Mouse (Mus musculus): ENCODE measurements at regions not wholly inside any gene's neighbourhood (a gene's known extent, or its start where the extent isn't known, plus 50 kb on each side); places are given as distances from the start of the nearest gene placed in this dataset.

GRCm38 (mm10) chr17:83096451-83096850 lies 118.6 kb upstream of the Pkdcc start:
- TF ChIP-seq CTCF (IDR thresholded peaks at IDR 0.05; ENCODE audit: low read depth, low read length) (no peak), POLR2AphosphoS5 (IDR thresholded peaks at IDR 0.05; ENCODE audit: insufficient replicate concordance, low read depth, low read length) (no peak), GATA2 (IDR thresholded peaks at IDR 0.05; ENCODE audit: borderline replicate concordance, low read depth, low read length) (no peak), TAL1 (conservative IDR thresholded peaks at IDR 0.05; ENCODE audit: low read depth, low read length) (no peak), GATA1 (IDR thresholded peaks at IDR 0.05; ENCODE audit: borderline replicate concordance, low read length) (no peak)
- peaks cover 78% of the 10 kb centered on the region for H3K9me3 ChIP-seq (replicated peaks)
- ATAC-seq (ENCODE audit: extremely low read depth, insufficient number of reproducible peaks, low FRiP score, poor library complexity, severe bottlenecking) (no peak), DNase-seq (ENCODE audit: low spot score) (no peak)
- H3K4me1 ChIP-seq (ENCODE audit: insufficient read depth, low read depth, low read length): no peaks in the 10 kb centered on the region
- H3K36me3 ChIP-seq (replicated peaks): no peaks in the 10 kb centered on the region
- H3K27me3 ChIP-seq (ENCODE audit: insufficient read depth, low read length): peaks cover 2% of the 10 kb centered on the region; the same call in 1 of the 2 replicates
- no peak overlapping the region for H3K4me3 ChIP-seq (ENCODE audit: low read depth, low read length)

- H3K27me3 ChIP-seq (ENCODE audit: insufficient read depth, low read length): peaks cover 2% of the 10 kb centered on the region; the same call in 1 of the 2 replicates
- DNase-seq (ENCODE audit: low spot score) (no peak), ATAC-seq (ENCODE audit: extremely low read depth, insufficient number of reproducible peaks, low FRiP score, poor library complexity, severe bottlenecking) (no peak)
- no peaks in the 10 kb centered on the region for H3K36me3 ChIP-seq (replicated peaks)
- no peaks in the 10 kb centered on the region for H3K4me1 ChIP-seq (ENCODE audit: insufficient read depth, low read depth, low read length)
- peaks cover 83% of the 10 kb centered on the region for H3K9me3 ChIP-seq (replicated peaks)
- no peak for TF ChIP-seq GATA2 (IDR thresholded peaks at IDR 0.05; ENCODE audit: borderline replicate concordance, low read depth, low read length)
- TF ChIP-seq POLR2AphosphoS5 (IDR thresholded peaks at IDR 0.05; ENCODE audit: insufficient replicate concordance, low read depth, low read length): no peak
- no peak for TF ChIP-seq TAL1 (conservative IDR thresholded peaks at IDR 0.05; ENCODE audit: low read depth, low read length)
- no peak for TF ChIP-seq GATA1 (IDR thresholded peaks at IDR 0.05; ENCODE audit: borderline replicate concordance, low read length)
- no peak for TF ChIP-seq CTCF (IDR thresholded peaks at IDR 0.05; ENCODE audit: low read depth, low read length)
- no peak overlapping the region for H3K4me3 ChIP-seq (ENCODE audit: low read depth, low read length)
Measured at GRCm38 (mm10) chr17:83097998-83098397, 117.1 kb upstream of the Pkdcc start.

GRCm38 (mm10) chr17:83098679-83099413 lies 116.2 kb upstream of the Pkdcc start:
- Histone ChIP-seq H3K36me3 (replicated peaks) (no peaks in the 10 kb centered on the region), H3K9me3 (replicated peaks) (peaks cover 87% of the 10 kb centered on the region), H3K4me1 (ENCODE audit: insufficient read depth, low read depth, low read length) (no peaks in the 10 kb centered on the region), H3K4me3 (ENCODE audit: low read depth, low read length) (no peak overlapping the region), H3K27me3 (ENCODE audit: insufficient read depth, low read length) (peaks cover 2% of the 10 kb centered on the region; the same call in 1 of the 2 replicates)
- ATAC-seq (ENCODE audit: extremely low read depth, insufficient number of reproducible peaks, low FRiP score, poor library complexity, severe bottlenecking): no peak
- no peak for TF ChIP-seq TAL1 (conservative IDR thresholded peaks at IDR 0.05; ENCODE audit: low read depth, low read length)
- TF ChIP-seq POLR2AphosphoS5 (IDR thresholded peaks at IDR 0.05; ENCODE audit: insufficient replicate concordance, low read depth, low read length): no peak
- no peak for TF ChIP-seq GATA1 (IDR thresholded peaks at IDR 0.05; ENCODE audit: borderline replicate concordance, low read length)
- TF ChIP-seq CTCF (IDR thresholded peaks at IDR 0.05; ENCODE audit: low read depth, low read length): no peak
- TF ChIP-seq GATA2 (IDR thresholded peaks at IDR 0.05; ENCODE audit: borderline replicate concordance, low read depth, low read length): no peak
- no peak for DNase-seq (ENCODE audit: low spot score)

- no peak overlapping the region for H3K4me3 ChIP-seq (ENCODE audit: low read depth, low read length)
- H3K4me1 ChIP-seq (ENCODE audit: insufficient read depth, low read depth, low read length): no peaks in the 10 kb centered on the region
- H3K36me3 ChIP-seq (replicated peaks): no peaks in the 10 kb centered on the region
- H3K27me3 ChIP-seq (ENCODE audit: insufficient read depth, low read length): no peaks in the 10 kb centered on the region
- H3K9me3 ChIP-seq (replicated peaks): peaks cover 71% of the 10 kb centered on the region
- no peak for ATAC-seq (ENCODE audit: extremely low read depth, insufficient number of reproducible peaks, low FRiP score, poor library complexity, severe bottlenecking)
- TF ChIP-seq GATA2 (IDR thresholded peaks at IDR 0.05; ENCODE audit: borderline replicate concordance, low read depth, low read length): no peak
- no peak for TF ChIP-seq TAL1 (conservative IDR thresholded peaks at IDR 0.05; ENCODE audit: low read depth, low read length)
- no peak for TF ChIP-seq POLR2AphosphoS5 (IDR thresholded peaks at IDR 0.05; ENCODE audit: insufficient replicate concordance, low read depth, low read length)
- no peak for DNase-seq (ENCODE audit: low spot score)
Measured at GRCm38 (mm10) chr17:83101035-83101434, 114.1 kb upstream of the Pkdcc start.

- ATAC-seq (ENCODE audit: extremely low read depth, insufficient number of reproducible peaks, low FRiP score, poor library complexity, severe bottlenecking): no peak
- Histone ChIP-seq H3K27me3 (ENCODE audit: insufficient read depth, low read length) (no peaks in the 10 kb centered on the region), H3K9me3 (replicated peaks) (peaks cover 67% of the 10 kb centered on the region), H3K4me1 (ENCODE audit: insufficient read depth, low read depth, low read length) (no peaks in the 10 kb centered on the region), H3K36me3 (replicated peaks) (no peaks in the 10 kb centered on the region), H3K4me3 (ENCODE audit: low read depth, low read length) (no peak overlapping the region)
- TF ChIP-seq GATA2 (IDR thresholded peaks at IDR 0.05; ENCODE audit: borderline replicate concordance, low read depth, low read length) (no peak), TAL1 (conservative IDR thresholded peaks at IDR 0.05; ENCODE audit: low read depth, low read length) (no peak), CTCF (IDR thresholded peaks at IDR 0.05; ENCODE audit: low read depth, low read length) (no peak), GATA1 (IDR thresholded peaks at IDR 0.05; ENCODE audit: borderline replicate concordance, low read length) (no peak), POLR2AphosphoS5 (IDR thresholded peaks at IDR 0.05; ENCODE audit: insufficient replicate concordance, low read depth, low read length) (no peak)
- no peak for DNase-seq (ENCODE audit: low spot score)
Measured at GRCm38 (mm10) chr17:83101756-83102155, 113.3 kb upstream of the Pkdcc start.

- TF ChIP-seq TAL1 (conservative IDR thresholded peaks at IDR 0.05; ENCODE audit: low read depth, low read length): no peak
- no peak for TF ChIP-seq CTCF (IDR thresholded peaks at IDR 0.05; ENCODE audit: low read depth, low read length)
- no peak for TF ChIP-seq POLR2AphosphoS5 (IDR thresholded peaks at IDR 0.05; ENCODE audit: insufficient replicate concordance, low read depth, low read length)
- no peak for TF ChIP-seq GATA1 (IDR thresholded peaks at IDR 0.05; ENCODE audit: borderline replicate concordance, low read length)
- no peak for TF ChIP-seq GATA2 (IDR thresholded peaks at IDR 0.05; ENCODE audit: borderline replicate concordance, low read depth, low read length)
- H3K27me3 ChIP-seq (ENCODE audit: insufficient read depth, low read length): no peaks in the 10 kb centered on the region
- no peaks in the 10 kb centered on the region for H3K36me3 ChIP-seq (replicated peaks)
- ATAC-seq (ENCODE audit: extremely low read depth, insufficient number of reproducible peaks, low FRiP score, poor library complexity, severe bottlenecking) (no peak), DNase-seq (ENCODE audit: low spot score) (no peak)
- H3K4me3 ChIP-seq (ENCODE audit: low read depth, low read length): no peak overlapping the region
- H3K4me1 ChIP-seq (ENCODE audit: insufficient read depth, low read depth, low read length): no peaks in the 10 kb centered on the region
- H3K9me3 ChIP-seq (replicated peaks): peaks cover 60% of the 10 kb centered on the region
Measured at GRCm38 (mm10) chr17:83102675-83103412, 112.2 kb upstream of the Pkdcc start.
